Mouse (Mus musculus) CD8-positive naive resting alpha-beta T cell, adult 2 months (primary cell): ENCODE data around the gene Pigu.
A peak's percentile ranks its signal among the peaks of the same experiment; 100 is the strongest.

ENCODE experiments used
- DNase-seq, 2 experiments: peaks; one replicate each; pipeline ENCODE4 v3.0.0; 2022; ENCODE audit warnings: low read depth in 2 of 2, low spot score in 2 of 2

Gene Pigu

GRCm38 (mm10) chr2:155290066-155290465 lies 67.2 kb downstream of the Pigu start:
- DNase-seq: no peak

- no peak for DNase-seq
Observed at GRCm38 (mm10) chr2:155287456-155288250, 69.6 kb downstream of the Pigu start.

GRCm38 (mm10) chr2:155285744-155286143 lies 71.5 kb downstream of the Pigu start:
- no peak for DNase-seq

- DNase-seq: no peak
Observed at GRCm38 (mm10) chr2:155284647-155285046, 72.6 kb downstream of the Pigu start.

GRCm38 (mm10) chr2:155283793-155284192 lies 73.4 kb downstream of the Pigu start:
- DNase-seq: no peak

- DNase-seq: no peak
Observed at GRCm38 (mm10) chr2:155280116-155280515, 77.1 kb downstream of the Pigu start.

DNA sequence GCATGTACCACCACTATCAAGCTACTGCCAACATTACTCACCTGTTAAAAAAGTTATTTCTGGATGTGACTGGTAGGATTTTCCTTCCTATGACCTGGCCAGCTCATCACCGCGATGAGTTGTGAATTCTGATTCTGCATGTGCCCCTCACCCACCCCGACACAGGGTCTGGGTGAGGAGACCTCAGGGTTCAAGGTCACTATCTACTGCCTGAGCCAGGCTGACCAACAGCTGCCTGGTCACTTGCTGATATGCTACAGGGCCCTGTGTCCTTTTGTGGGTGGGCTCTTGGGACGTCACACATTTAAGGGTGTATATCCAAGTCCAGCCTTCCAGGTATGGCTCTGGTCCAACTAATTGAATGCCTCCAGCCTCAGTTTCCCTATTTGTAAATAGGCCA lies 78.1 kb downstream of the Pigu start:
- DNase-seq: no peak

- no peak for DNase-seq
Observed at GRCm38 (mm10) chr2:155278361-155278760, 78.9 kb downstream of the Pigu start.

- DNase-seq: no peak
Observed at GRCm38 (mm10) chr2:155277721-155278120, 79.5 kb downstream of the Pigu start.

DNA sequence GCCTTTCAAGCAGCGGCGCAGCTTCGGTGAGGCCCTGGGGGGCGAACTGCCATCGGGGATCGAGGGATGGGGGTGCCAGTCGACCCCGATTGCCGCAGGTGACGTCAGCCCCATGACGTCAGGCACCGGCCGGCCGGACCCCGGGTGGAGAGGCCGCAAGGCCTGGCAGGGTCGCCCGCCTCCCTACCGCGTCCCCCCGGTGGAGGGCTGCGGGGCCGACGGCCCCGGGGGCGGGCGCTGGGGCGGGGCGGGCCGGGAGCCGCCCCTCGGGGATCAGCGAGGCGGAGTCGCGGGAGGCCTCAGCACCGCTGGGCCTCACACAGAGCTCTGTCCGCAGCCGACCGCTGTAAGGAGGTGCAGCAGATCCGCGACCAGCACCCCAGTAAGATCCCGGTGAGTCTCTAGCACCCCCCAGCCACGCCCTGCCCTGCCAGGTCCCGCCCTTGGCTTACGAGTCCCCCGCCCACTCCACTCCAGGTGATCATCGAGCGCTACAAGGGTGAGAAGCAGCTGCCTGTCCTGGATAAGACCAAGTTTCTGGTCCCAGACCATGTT lies 80.5 kb downstream of the Pigu start:
- DNase-seq: peak; percentile 53 to 62

GRCm38 (mm10) chr2:155276195-155276594 lies 81.0 kb downstream of the Pigu start, which contains the start of gene Map1lc3a:
Gene Map1lc3a (plus strand): TSS chr2:155276297.
- DNase-seq: peak; percentile 99

GRCm38 (mm10) chr2:155273603-155274002 lies 83.6 kb downstream of the Pigu start:
- DNase-seq: no peak

GRCm38 (mm10) chr2:155272396-155273170 lies 84.6 kb downstream of the Pigu start:
- DNase-seq: no peak

- DNase-seq: no peak
Observed at GRCm38 (mm10) chr2:155271957-155272356, 85.3 kb downstream of the Pigu start.

- DNase-seq: no peak
Observed at GRCm38 (mm10) chr2:155266896-155267295, 90.3 kb downstream of the Pigu start.

DNA sequence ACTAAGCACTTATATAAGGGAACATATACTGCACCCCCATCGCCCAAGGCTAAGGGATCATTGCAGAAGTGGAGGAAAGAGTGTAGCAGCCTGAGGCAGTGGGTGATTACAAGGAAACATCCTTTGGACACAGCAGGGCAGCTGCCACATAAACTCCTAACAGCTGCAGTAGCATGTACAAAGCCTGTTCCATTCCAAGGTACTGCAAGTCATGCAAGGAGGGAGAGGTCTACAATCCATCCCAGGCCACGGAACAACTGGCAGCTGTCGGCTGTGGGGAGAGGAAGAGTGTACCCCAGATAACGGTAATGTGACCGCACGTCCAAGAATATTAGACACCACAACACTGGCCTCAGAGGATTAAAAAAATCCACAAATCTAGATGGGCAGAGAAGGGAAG lies 91.7 kb downstream of the Pigu start:
- DNase-seq: no peak

DNA sequence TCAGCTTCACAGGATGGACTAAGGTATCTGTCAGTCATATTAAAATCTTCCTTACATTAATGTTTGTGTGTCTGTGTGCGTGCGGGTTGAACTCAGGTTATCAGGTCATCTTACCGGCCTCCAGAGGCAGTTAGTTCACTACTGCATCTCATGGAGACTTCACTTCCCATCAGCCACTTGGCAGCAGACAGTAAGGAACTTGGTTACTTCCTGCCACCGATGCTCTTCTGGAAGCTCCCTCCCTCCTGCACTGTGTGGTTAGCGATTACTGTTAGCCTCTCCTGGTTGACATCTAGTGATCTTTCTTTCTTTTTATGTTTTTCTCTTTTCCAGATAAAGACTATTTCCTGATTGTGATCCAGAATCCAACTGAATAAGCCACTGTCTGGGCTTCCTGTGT lies 107.6 kb downstream of the Pigu start:
- no peak for DNase-seq

GRCm38 (mm10) chr2:155248718-155249117 lies 108.5 kb downstream of the Pigu start:
- no peak for DNase-seq

DNA sequence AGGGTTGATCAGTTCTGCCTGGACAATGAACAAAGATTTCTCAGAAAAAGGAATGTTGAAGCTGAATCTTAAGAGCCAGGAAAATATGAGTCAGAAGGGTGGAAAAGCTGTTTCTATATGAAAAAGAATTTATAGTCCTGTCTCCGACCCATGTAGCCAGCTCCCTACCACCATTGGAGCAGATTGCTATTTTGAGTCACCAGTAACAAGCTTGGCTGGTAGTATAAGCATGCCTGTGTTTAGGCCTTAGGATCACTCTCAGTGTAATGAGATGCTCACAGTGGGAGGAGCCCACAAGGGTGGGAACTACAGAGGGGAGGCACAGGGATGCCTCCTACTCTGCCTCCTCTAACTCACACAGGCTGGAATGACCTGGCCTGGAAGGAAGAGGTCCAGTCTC lies 109.0 kb downstream of the Pigu start:
- no peak for DNase-seq

GRCm38 (mm10) chr2:155246231-155246630 lies 111.0 kb downstream of the Pigu start:
- DNase-seq: no peak

- no peak for DNase-seq
Observed at GRCm38 (mm10) chr2:155242296-155242855, 114.9 kb downstream of the Pigu start.

DNA sequence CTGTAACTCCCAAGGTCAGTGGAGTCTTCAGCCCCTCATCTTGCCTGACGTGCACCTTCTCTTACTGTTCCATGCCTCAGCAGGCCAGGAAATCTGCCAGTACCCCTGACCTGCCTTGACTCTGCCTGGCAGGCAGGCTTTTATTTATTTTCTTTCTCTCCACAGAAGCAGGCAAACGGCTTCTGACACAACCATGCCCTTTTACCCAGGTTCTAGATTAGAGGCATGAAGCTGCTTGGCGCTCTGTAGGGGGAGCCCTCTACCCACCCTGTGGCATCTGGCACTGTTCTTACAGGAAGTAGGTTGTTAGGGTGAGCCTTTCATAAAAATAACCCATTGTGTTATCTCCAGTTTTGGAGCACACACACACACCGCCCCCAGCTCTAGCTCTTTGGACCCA lies 116.3 kb downstream of the Pigu start:
- peak; percentile 16 to 31 for DNase-seq
